Mouse (Mus musculus) frontal cortex, postnatal 10 days (tissue): Measurements from ENCODE around the gene Iqschfp.
A peak's percentile ranks its signal among the peaks of the same experiment; 100 is the strongest.

Source experiments
- DNase-seq, 2 experiments: peaks; one replicate each; pipeline ENCODE4 v3.0.0; 2022; ENCODE audit warnings: low spot score in 2 of 2, mixed read lengths in 1 of 2

Gene Iqschfp

DNA sequence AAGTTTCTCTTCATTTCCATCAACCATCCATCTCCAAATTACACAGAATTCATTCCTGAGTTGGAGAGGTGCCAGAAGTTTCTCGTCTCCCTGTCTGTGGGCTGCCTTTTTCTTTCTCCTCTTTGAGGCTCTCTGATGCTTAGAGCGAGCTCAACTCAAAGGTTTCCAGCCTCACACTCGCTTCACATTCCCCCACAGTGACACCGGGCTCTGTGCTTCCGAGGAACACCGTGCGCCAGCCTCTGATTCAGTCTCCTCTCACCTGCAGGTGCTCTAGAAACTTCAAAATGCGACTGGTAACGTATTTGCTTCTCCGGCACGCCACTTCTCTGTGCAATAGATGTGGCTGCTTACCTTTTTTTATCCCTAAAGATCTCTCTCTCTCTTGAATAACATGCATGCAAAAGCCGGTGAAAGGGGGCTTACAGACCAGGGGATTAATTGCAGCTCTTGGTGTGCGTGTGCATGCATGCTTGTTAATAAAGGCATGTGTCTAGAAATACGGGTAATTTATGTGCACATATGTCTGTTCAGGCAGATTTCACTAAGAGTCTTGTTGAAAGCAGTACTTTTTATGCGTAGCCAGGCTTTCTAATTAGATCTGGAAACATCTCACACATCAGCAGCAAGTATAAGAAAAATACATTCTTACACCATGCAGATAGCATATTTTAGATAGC lies at the start of gene Iqschfp, which contains the start of gene Iqcj:
TSS of gene Iqschfp (plus strand) at position 207 of the 680 bp plus-strand sequence.
TSS of gene Iqcj (plus strand) at position 195 of the 680 bp plus-strand sequence.
- DNase-seq, result peak; percentile 8 to 18

DNA sequence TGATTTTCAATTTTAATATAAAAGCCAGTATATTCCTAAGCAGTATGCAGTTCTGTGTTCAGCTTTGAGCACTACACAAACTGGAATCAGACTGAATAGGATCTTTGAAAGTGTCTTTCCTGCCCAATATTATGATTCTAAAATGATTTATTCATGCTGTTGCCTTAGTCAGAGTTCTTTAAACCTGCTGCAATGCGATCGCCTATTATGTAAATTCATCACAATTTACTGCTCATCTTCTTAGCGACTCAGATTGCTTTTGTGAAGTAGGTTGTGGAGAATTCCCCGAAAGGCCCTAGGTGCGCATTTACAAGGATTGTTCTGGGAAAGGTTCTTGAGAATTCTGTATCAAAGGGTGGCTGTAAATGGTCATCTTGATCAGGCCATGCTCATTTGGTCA lies 39.6 kb upstream of the Iqschfp start:
- DNase-seq, result no peak

DNA sequence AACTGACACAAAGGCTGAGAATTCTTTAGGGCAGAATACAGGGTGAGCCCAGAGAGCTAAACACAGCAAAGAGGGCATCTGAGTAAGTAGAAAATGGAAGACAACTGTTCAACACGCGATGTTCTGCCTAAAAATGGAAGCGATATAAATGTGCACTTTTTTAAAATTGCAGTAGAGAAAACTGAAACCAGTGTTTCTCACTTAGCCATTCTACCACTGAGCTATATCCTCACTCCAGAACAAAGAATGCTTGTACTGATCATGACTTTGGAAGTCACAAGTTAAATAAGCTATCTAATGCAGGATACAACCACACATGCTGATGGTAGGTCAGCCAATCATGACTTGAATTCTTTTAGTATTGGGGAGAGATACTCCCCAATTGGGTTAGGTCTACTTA lies 30.5 kb upstream of the Iqschfp start:
- no peak for DNase-seq

DNA sequence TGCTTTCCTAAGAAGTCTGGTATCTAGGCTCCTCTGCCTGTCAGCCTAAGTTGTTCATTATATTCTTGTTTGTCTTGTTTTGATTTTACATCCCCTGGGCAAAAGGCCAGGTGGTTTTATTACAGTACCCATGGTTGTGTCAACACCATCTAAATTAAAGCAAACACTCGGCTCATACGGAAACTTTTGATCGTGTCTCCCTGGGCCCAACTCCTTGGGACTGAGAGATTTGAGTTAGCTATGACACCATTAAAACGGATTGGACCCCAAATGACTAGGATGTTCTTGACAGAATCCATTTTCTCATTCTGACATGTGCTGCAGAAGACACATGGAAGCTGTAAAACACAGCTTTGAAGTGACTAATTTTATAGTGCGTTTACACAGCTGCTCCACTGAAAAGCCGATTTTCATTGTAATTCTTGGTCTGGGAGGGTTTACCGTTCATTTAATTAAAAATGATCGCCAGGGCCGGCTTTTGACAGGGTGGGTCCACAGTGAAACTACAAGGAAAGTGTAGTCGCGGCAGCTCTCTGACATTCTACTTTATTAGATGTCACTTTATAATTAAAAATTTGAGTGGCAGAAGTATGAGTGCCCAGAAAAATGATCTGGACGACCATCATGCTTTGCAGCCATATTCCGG lies 24.5 kb upstream of the Iqschfp start:
- DNase-seq, result no peak

DNA sequence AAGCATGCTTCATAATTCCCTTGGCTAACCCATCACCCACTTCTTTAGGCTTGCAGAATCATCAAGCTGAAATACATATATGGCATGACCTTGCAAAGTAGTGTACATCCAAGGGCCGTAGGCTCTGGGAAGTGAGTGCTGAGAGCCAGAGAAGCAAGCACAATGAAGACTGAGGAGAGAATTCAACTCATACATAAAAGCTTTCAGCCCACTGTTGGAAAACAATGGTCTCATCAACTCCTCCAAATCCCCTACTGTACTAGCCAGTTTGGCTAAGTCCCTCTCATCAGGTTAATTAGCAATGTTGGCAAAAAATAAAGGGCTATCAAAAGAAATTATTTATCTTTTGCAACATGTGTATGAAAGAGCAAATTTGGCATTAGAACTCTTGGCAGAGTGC lies 22.6 kb upstream of the Iqschfp start:
- DNase-seq, result no peak

DNA sequence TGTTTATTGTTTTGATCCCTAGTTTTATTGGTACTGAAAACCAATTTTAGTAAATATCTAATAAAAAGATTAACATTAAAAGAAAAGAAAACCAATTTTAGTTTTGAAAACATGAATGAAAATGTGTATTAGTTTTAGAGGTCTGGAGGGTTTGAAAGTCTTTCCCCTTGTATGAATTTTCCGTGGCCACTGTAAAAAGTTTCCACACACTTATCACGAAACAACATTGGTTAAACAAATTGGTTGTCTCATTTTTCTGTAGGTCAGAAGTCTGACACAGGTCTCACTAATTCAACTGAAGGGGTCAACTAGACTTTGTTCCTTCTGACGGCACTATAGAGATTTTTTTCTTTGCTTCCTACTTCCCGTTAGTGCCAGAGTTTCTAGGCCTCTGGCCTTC lies 14.8 kb upstream of the Iqschfp start:
- no peak for DNase-seq

DNA sequence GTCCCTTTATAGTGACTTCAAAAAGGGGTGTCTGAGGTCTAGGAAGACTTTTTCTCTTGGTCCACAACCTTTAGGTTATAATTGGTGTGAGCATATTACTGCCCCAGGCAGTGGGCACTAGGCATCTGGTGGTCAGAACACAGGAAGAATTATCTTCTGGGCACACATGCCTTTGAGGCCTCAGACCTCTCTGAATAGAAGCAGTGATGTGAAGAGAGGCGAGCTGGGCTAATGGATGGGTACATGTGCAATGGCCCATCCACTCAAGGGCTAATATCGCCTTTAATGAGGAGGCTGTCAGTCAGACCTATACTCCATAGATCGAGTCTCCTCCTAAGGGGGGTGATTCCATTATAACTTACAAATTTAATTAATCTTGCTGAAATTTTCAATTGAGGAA lies 7.7 kb upstream of the Iqschfp start:
- no peak for DNase-seq

DNA sequence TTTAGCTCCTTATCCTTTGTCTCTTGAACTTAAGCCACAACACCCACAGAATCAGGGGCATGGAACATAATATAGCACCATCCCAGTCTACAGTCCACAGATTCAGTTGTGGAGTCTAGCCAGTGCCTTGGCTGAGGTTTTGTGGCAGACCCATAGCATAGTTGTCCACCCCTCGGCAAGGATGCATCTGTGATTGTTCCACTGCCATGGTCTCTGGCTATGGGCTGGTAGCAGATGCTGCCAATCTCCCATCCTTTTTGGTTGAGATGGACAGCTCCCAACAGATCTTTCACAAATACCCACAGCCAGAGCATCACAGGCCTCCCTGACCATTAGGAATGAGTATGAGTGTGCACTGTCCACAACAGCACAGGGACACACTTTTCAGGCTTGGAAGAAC lies 5.9 kb upstream of the Iqschfp start:
- no peak for DNase-seq

DNA sequence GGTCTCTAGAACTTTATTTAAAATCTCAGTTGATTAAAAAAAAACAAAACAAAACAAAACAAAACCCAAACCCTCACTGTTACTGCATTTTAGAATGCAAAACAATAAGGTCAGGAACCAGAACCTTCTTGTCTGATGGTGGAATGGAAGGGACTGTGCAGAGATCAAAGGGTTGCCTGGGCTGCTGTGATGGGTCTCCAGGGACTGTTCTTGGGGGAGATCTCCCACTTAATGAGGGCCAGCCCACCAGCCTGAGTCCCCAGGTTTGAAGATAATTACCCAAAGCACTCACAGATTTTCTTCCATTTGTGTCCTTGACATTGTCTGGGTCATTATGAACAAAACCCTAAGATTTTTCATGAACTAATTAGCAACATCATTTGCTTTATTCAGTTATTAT lies 4.8 kb upstream of the Iqschfp start:
- DNase-seq, result no peak

DNA sequence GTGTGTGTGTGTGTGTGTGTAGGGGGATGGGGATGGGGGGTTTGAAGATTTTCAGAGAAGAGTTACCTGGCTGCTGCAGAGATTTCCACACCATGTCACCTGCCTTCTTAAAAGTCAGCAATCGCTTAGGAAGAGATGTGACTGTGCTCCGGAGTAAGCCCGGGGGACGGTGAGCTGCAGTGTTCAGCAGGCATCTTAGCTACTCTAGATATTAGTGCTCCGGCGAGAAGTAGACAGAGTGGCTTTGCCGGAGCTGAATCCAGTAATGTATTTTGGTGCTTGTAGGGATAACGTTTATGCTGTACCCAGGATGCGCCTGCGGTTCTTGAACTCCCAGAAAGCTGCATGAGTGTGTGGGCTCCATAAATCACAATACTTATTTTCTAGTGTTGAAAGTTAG lies 736 bp downstream of the Iqschfp start:
- no peak for DNase-seq

DNA sequence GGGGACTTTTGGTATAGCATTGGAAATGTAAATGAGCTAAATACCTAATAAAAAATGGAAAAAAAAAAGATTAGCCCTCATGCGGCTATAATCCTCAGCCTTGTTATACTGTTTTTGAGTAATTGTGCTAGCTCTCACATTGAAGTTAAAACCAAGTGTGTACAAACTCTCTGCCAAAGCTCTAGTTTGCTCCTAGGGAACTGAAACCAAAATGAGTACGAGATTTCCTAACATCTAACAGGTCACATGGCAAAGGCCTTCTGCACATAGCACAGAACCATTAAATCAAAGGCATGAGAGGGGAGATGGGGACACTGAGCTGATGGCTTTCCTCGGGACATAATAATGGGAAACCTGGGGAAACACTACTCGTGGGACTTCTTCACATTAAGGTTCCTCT lies 10.5 kb downstream of the Iqschfp start:
- no peak for DNase-seq

DNA sequence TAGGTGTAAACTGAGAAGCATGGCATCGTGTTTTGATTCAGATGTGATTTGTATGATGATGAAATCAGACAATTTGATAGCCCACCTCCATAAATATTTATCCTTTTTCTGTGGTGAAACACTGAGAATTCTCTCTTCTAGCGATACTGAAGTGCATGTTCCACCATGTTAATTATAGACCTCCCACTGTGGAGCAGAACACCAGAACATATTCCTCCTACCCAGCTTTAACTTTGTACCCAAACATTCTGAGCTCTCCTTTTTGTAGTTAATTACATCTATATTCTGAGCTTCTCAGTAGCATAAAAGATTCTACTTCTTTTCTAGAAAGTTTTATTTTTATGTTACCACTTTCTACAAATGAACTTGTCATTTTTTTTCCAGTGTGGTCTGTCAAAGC lies 16.6 kb downstream of the Iqschfp start:
- DNase-seq, result no peak

DNA sequence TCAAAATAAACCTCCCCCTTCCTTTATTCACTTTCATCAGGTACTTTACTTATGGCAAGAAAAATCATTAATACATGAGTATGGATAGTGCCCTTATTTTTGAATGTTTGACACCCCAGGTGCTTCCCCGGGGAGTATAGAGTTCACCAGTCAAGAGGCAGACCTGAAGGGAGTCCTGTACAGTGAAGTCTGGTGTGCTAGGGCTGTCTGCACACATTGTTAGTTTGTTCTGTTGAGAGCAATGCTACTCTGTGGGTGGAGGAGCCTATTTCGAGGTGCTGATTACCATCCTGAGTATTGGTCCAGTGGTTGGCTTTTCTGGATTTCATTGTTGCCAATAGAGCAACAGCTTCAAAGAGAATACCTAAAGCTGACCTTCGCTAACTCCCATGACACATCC lies 26.1 kb downstream of the Iqschfp start:
- DNase-seq, result no peak

DNA sequence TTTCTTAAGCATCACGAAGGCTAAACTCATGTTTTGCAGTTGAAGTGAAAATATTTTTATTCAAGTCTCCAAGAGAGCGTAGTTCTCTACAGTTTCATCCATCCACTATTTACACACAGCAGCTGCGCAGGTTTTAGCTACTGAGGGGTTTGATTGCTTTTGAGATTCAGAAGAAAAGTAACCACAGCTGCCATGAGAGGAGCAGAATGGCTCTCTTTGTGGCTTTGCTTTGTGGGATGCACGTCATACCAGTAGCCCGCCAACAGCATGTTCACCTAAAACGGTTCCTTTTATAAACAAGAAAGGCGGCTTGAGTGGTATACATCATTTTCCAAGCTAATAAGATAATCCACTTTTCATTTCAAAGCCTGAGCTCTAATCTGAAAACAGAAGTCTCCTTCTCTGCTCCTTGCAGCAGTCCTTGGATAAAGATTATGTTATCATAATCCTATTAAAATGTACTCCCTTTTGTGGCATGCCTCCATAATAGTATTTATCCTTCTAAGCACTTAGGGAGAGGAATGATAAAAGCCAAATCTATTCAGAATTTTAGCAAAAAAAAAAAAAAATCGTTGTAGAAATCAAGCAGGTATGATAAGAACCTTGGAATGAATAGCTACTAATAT lies 26.7 kb downstream of the Iqschfp start:
- no peak for DNase-seq

DNA sequence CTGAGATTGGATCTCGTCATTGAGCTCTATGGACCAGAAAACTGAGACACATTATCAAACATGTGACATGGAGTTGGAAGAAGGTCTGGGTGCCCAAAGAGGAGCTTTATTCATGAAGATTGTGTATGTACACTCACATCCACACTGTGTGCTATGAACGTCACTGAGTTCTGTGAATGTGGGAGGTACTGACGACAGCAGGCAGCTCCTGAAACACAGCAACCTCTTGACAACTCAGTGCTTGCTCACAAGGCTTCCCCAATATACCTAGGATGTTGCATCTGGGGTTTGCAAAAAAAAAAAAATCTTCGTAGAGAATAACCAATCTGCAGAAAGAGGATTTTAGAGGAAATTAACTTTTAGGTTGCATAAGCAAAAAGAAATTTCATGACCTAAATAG lies 31.1 kb downstream of the Iqschfp start:
- DNase-seq, result no peak

DNA sequence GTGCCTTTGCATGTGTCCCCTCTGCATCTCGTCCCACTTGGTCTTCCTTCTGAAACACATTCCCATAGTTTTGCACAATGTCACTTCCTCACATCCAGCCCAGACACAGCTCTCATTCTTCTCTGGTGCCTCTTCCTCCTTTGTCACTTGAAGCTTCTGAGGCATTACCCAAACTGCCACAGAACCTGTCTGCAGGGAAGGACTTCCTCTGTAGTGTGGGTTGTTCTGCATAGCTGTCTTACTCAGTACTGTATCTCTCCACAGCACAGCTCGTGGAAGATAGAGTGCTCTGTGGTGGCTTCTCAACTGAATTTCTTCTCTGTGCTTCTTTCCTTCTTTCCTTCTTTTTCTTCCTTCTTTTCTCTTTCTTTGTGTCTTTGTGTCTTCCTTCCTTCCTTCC lies 33.4 kb downstream of the Iqschfp start:
- no peak for DNase-seq

DNA sequence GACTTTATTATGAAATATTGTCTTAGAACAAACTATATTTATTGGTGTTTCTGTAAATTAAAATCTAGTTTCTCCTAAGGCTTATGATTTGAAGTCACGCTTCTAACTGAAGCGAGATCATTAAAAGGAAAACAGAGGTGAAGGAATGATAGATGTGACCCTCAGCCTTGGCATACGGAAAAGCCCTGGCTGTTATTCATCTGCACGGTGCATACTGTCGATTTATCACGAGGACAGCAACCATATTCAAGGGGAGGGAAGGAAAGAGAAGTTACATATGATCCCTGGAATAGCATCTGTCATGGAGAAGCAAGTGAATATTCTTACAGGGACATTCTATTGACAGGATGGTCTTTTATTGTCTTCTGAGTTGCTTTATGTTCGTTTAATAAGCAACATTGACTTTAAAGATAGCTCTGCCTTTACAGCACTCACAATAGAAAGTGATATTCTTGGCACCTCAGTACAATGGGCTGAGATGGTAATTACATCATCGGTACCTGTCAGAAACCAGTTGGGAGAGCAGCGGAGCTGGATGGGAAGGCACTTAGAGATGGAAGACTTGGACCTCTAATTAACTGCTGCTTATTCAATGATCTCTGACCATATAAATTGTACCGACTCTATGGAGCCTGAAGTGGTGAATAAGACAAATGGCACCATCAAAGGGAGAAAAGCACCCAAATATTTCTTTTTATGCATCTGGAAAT lies 38.5 kb downstream of the Iqschfp start:
- no peak for DNase-seq

DNA sequence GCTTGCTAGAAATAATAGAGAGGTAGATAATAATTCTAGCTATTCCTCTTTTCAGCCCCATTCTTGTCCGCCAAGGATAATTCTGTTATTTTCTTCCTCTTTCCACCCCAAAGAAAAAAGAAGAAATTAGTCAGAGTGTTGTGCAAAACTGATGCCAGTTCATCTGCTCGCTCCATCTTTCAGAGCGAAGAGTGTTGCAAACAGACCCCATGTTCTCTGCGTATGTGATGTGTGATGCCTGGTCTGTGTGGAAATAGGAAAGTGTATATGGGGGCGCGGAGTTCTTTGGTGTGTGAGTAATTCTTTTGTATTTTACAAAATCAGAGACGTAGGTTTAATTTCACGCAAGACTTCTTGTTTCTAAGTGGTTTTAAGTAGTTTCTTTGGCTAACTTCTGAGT lies 39.1 kb downstream of the Iqschfp start:
- no peak for DNase-seq

DNA sequence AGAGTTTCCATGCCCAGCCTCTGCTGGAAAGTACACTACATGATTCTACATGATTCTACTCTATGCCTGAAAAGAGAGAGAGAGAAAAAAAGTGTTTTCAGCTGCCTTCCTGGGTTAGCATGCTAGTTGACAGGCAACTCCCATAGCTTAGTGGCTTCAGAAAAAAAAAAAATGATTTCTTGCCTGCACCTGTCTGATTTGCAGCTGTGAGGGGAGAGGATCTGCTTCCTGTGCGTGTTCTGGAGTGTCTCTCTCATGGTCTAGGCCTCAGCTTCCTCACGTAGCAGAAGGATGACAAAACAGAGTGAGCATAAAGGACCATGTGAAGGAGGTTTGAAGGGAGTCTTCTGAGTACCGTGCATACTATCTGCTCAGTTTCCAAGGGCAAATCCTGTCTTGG lies 39.9 kb downstream of the Iqschfp start:
- no peak for DNase-seq

DNA sequence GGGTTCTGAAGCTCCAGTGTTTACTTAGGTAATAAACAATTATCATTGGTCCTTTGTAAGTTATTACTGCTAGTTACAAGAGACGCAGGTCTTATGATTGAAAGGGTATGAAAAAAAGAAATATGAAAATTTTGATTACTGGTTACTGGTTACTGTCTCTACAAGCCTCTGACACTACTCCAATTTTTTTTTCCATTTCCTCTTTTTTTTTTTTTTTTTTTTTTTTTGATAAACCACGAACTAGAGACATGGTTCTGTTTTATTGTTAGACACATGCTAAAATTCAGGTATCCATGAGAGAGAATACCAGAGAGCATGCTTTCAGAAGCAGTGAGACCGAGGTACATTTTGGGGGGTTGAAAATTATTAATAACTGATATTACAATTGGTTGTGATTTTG lies 43.8 kb downstream of the Iqschfp start:
- no peak for DNase-seq

DNA sequence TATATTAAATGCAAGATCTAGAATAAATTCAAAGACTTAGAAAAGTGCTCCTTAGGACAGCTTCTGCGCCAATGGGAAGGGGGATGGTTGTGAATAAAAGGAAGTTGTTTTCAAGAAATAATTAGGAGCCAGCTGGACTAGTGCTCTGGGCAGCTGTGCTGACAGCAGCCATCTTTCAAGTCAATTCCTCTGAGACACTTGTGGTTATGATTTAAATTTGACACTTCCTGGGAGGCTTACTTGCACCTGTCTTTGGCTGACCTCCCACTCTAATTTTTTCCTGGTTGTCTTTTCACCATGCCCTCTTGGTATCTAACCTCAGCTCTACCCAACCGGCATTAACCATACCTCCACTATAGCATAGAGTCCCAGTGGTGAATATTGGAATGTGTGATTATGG lies 55.0 kb downstream of the Iqschfp start:
- no peak for DNase-seq

DNA sequence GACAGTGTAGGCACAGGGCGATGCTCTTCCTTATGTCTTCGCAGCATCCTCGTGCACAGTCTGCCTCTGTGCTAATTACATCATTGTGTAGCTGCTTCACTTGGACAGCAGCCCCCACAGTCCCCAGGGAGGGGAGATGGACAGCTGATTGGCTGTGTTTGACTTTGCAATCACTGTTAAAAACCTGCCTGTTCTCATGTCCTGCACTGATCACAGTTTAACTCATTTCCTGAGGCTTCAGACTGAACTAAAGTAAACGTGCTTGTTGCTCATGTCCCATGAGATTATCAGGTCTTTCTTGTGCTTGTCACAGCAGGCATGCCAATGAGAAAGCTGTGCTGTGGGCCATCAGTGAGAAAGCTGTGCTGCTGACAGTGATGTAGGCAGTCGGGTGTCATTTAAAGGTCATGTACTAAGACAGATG lies 60.5 kb downstream of the Iqschfp start:
- no peak for DNase-seq
